ENCODE assay signal across 22 mouse cellular contexts in genomic region chr7:111154217-111154616, GRCm38 (mm10).
DNase-seq lines count a peak whose midpoint lies in the region; ATAC-seq lines count a peak whose summit lies in the region.
"Had no signal": no experiment of that assay in that cellular context is flagged by ENCODE, and none has a peak within 500 bp of the region (broad histone marks: within the 10 kb centered on the region; RNA-seq: fewer than 3 reads in every experiment).

No protein-coding gene starts in this region.

- no peak for ATAC-seq in embryonic facial prominence, embryonic 13.5 days (ENCODE audit: insufficient number of reproducible peaks, insufficient read depth, low FRiP score, low TSS enrichment, low read depth)
- ATAC-seq: activated CD4-positive, CD25-positive, alpha-beta regulatory T cell, adult 4 months; CD4-positive, CD25-positive, alpha-beta regulatory T cell, adult 4 months; Patski had no signal

- H3K4me1 ChIP-seq in embryonic facial prominence, embryonic 13.5 days: peaks cover 29% of the 10 kb centered on the region
- peaks cover 24% of the 10 kb centered on the region for H3K4me1 ChIP-seq in embryonic facial prominence, embryonic 10.5 days
- peaks cover 40% of the 10 kb centered on the region for H3K4me1 ChIP-seq in heart, embryonic 10.5 days

- DNase-seq in embryonic facial prominence, embryonic 10.5 days (ENCODE audit: low spot score): no peak
- DNase-seq in heart, adult 11 months: peak; percentile 65
- DNase-seq in heart, postnatal 4 days: no peak
- DNase-seq in heart, embryonic 10.5 days (ENCODE audit: low spot score): peak; percentile 64
- no peak for DNase-seq in heart, postnatal 25 days (ENCODE audit: low spot score)
- DNase-seq in right cerebral cortex, adult 18-20 months: peak; percentile 14
- no peak for DNase-seq in right cerebral cortex, postnatal 4 days
- DNase-seq: adrenal gland, adult 2 months; adrenal gland, adult 8-10 months; adrenal gland, postnatal 10 days; adrenal gland, postnatal 14 days; adrenal gland, postnatal 25 days; adrenal gland, postnatal 36 days; B cell, adult 2 months; cerebellum, adult 11 months; cerebellum, adult 11-12 months had no signal

- H3K9me3 ChIP-seq in embryonic facial prominence, embryonic 13.5 days: no peaks in the 10 kb centered on the region
- no peaks in the 10 kb centered on the region for H3K9me3 ChIP-seq in embryonic facial prominence, embryonic 10.5 days
- H3K9me3 ChIP-seq in heart, embryonic 10.5 days: no peaks in the 10 kb centered on the region
- H3K9me3 ChIP-seq: G1E had no signal

- H3K27ac ChIP-seq in embryonic facial prominence, embryonic 13.5 days: peak overlapping the region; percentile 33; the same call in 1 of the 2 replicates
- H3K27ac ChIP-seq in embryonic facial prominence, embryonic 10.5 days (replicated peaks): no peak overlapping the region
- H3K27ac ChIP-seq in heart, embryonic 10.5 days: no peak overlapping the region

- intact Hi-C loops in heart, postnatal 25 days (cut with DNase I): no loop called here

- H3K4me3 ChIP-seq in embryonic facial prominence, embryonic 13.5 days: no peak overlapping the region
- H3K4me3 ChIP-seq in embryonic facial prominence, embryonic 10.5 days: no peak overlapping the region
- no peak overlapping the region for H3K4me3 ChIP-seq in heart, embryonic 10.5 days

- WGBS in embryonic facial prominence, embryonic 13.5 days: 85% methylated on average over 13 of the region's 13 CpGs
- WGBS in embryonic facial prominence, embryonic 10.5 days: 88% methylated on average over 13 of the region's 13 CpGs
- WGBS in heart, embryonic 10.5 days: 83% methylated on average over 13 of the region's 13 CpGs

- H3K4me2 ChIP-seq in embryonic facial prominence, embryonic 13.5 days: no peak overlapping the region

- H3K9ac ChIP-seq in embryonic facial prominence, embryonic 13.5 days: no peak overlapping the region

- no peaks in the 10 kb centered on the region for H3K36me3 ChIP-seq in embryonic facial prominence, embryonic 13.5 days
- no peaks in the 10 kb centered on the region for H3K36me3 ChIP-seq in embryonic facial prominence, embryonic 10.5 days (replicated peaks)
- H3K36me3 ChIP-seq in heart, embryonic 10.5 days: no peaks in the 10 kb centered on the region
- H3K36me3 ChIP-seq: G1E had no signal

- no peaks in the 10 kb centered on the region for H3K27me3 ChIP-seq in embryonic facial prominence, embryonic 13.5 days
- H3K27me3 ChIP-seq in embryonic facial prominence, embryonic 10.5 days (replicated peaks; ENCODE audit: low read depth, poor library complexity, severe bottlenecking): no peaks in the 10 kb centered on the region
- H3K27me3 ChIP-seq in heart, embryonic 10.5 days (ENCODE audit: insufficient read depth, poor library complexity, severe bottlenecking): no peaks in the 10 kb centered on the region
- H3K27me3 ChIP-seq: CH12.LX, Patski had no signal

Comparison
In these comparisons a context has a peak if more than half of its experiments do, and no peak if none do; other contexts are left out.
1. DNase-seq: peak in heart, adult 11 months (single experiment), heart, embryonic 10.5 days (single experiment) and right cerebral cortex, adult 18-20 months (single experiment); none in embryonic facial prominence, embryonic 10.5 days (single experiment), heart, postnatal 4 days (single experiment), heart, postnatal 25 days (single experiment) and right cerebral cortex, postnatal 4 days (single experiment).